Mouse (Mus musculus) lung, adult 2 months (tissue): ENCODE measurements around the gene Akr1b7. TPM values are rescaled to one million over a fixed set of nuclear protein-coding genes. Genes with fewer than 3 reads are reported as not detected.
A peak's percentile ranks its signal among the peaks of the same experiment; 100 is the strongest.
"Not testable (repeated sequence)": the region's sequence is repeated elsewhere in the genome, so short reads cannot be mapped to it uniquely, and the experiment has no call there.

Source experiments
- DNase-seq: peaks from one replicate; pipeline ENCODE4 v3.0.0; 2022
- H3K4me1 ChIP-seq: fragments of 200-500 bp; 2 replicates; pipeline ENCODE4 v1.6.1; 2011; ENCODE audit warnings: low read length; ENCODE audit not compliant: control insufficient read depth, insufficient read depth
- H3K4me3 ChIP-seq: fragments of 200-500 bp; replicated peaks from 2 replicates; pipeline ENCODE3; 2011; ENCODE audit warnings: low read depth, mild to moderate bottlenecking, control low read depth, low read length; ENCODE audit errors: extremely low read depth
- CTCF ChIP-seq: fragments of 200-500 bp; IDR thresholded peaks from 2 replicates; pipeline ENCODE4 v1.5.1; 2011; ENCODE audit warnings: mild to moderate bottlenecking, low read length, control low read depth; ENCODE audit not compliant: insufficient read depth
- POLR2A ChIP-seq: fragments of 200-500 bp; IDR thresholded peaks from 2 replicates; pipeline ENCODE4 v1.6.1; 2011; ENCODE audit warnings: low read depth, mild to moderate bottlenecking, control low read depth, low read length, borderline replicate concordance; ENCODE audit errors: extremely low read depth
- WGBS: fragments of 180-500 bp; shearing (Covaris S2); methylation state at CpG from one replicate; pipeline ENCODE4 v1.1.7; 2018; 5-methylcytosine and 5-hydroxymethylcytosine counted together
- polyA plus RNA-seq: library from polyadenylated mRNA; depleted of rRNA; stranded (reverse); fragments of >200 nt; gene quantifications from 2 replicates; pipeline ENCODE4 v1.2.3, GENCODE M21; 2012

Akr1b7 gene
- polyA plus RNA-seq, 1 experiment = 0.73 TPM

GRCm38 (mm10) chr6:34384701-34385370, 27.3 kb upstream of the Akr1b7 start:
- peak overlapping the region; percentile 96 for H3K4me3 ChIP-seq
- no peaks in the 10 kb centered on the region for H3K4me1 ChIP-seq
- DNase-seq = peak; percentile 42
- TF ChIP-seq CTCF (no peak), POLR2A (no peak)
- WGBS = 2% methylated on average over 13 of the region's 13 CpGs

GRCm38 (mm10) chr6:34388420-34389156, 23.5 kb upstream of the Akr1b7 start:
- WGBS = 80% methylated on average over 4 of the region's 4 CpGs
- Histone ChIP-seq H3K4me3 (no peak overlapping the region), H3K4me1 (no peaks in the 10 kb centered on the region)
- DNase-seq = no peak
- TF ChIP-seq POLR2A (no peak), CTCF (no peak)

GRCm38 (mm10) chr6:34395897-34396296, 16.2 kb upstream of the Akr1b7 start:
- no peak for DNase-seq
- 71% methylated on average over 5 of the region's 5 CpGs for WGBS
- Histone ChIP-seq H3K4me3 (no peak overlapping the region), H3K4me1 (no peaks in the 10 kb centered on the region)
- TF ChIP-seq CTCF (no peak), POLR2A (no peak)

GRCm38 (mm10) chr6:34398431-34398830, 13.7 kb upstream of the Akr1b7 start:
- 76% methylated on average over 6 of the region's 6 CpGs for WGBS
- no peak for TF ChIP-seq POLR2A
- TF ChIP-seq CTCF = no peak
- Histone ChIP-seq H3K4me1 (no peaks in the 10 kb centered on the region), H3K4me3 (no peak overlapping the region)
- no peak for DNase-seq

GRCm38 (mm10) chr6:34399606-34400220, 12.4 kb upstream of the Akr1b7 start:
- H3K4me1 ChIP-seq = no peaks in the 10 kb centered on the region
- no peak overlapping the region for H3K4me3 ChIP-seq
- DNase-seq = no peak
- WGBS = 79% methylated on average over 13 of the region's 13 CpGs
- TF ChIP-seq POLR2A (no peak), CTCF (no peak)

- 79% methylated on average over 2 of the region's 2 CpGs for WGBS
- DNase-seq = no peak
- H3K4me1 ChIP-seq = no peaks in the 10 kb centered on the region
- TF ChIP-seq POLR2A (no peak), CTCF (no peak)
- H3K4me3 ChIP-seq = no peak overlapping the region
These were observed 11.4 kb upstream of the Akr1b7 start for GRCm38 (mm10) chr6:34400696-34401095.

GRCm38 (mm10) chr6:34406746-34407145, 5.4 kb upstream of the Akr1b7 start:
- no peak for DNase-seq
- 81% methylated on average over 4 of the region's 4 CpGs for WGBS
- H3K4me1 ChIP-seq = no peaks in the 10 kb centered on the region
- TF ChIP-seq POLR2A = no peak
- no peak for TF ChIP-seq CTCF
- H3K4me3 ChIP-seq = no peak overlapping the region

GRCm38 (mm10) chr6:34407403-34407802, 4.7 kb upstream of the Akr1b7 start:
- TF ChIP-seq CTCF = no peak
- no peak for TF ChIP-seq POLR2A
- 60% methylated on average over 10 of the region's 10 CpGs for WGBS
- Histone ChIP-seq H3K4me1 (no peaks in the 10 kb centered on the region), H3K4me3 (no peak overlapping the region)
- no peak for DNase-seq

- Histone ChIP-seq H3K4me1 (no peaks in the 10 kb centered on the region), H3K4me3 (no peak overlapping the region)
- DNase-seq = no peak
- 72% methylated on average over 1 of the region's 1 CpGs for WGBS
- TF ChIP-seq POLR2A (no peak), CTCF (no peak)
These were observed 554 bp downstream of the Akr1b7 start for GRCm38 (mm10) chr6:34412688-34413087.

- peak; percentile 11 for DNase-seq
- not testable (repeated sequence) for H3K4me3 ChIP-seq, H3K4me1 ChIP-seq
- 21% methylated on average over 1 of the region's 1 CpGs for WGBS
These were observed 1.3 kb downstream of the Akr1b7 start for GRCm38 (mm10) chr6:34413386-34413785.
